Comparison of ENCODE assay signal across 27 mouse cellular contexts in genomic region chr13:99048651-99049100, GRCm38 (mm10).
DNase-seq lines count a peak whose midpoint lies in the region; ATAC-seq and TF ChIP-seq lines count a peak whose summit lies in the region.
"Had no signal": no experiment of that assay in that cellular context is flagged by ENCODE, and none has a peak within 500 bp of the region (broad histone marks: within the 10 kb centered on the region; RNA-seq: fewer than 3 reads in every experiment).

No protein-coding gene starts in this region.

- WGBS in forebrain, embryonic 11.5 days, result 80% methylated on average over 5 of the region's 5 CpGs
- 84% methylated on average over 5 of the region's 5 CpGs for WGBS in forebrain, embryonic 10.5 days
- WGBS in intestine, embryonic 15.5 days, result 51% methylated on average over 5 of the region's 5 CpGs

- no peak overlapping the region for H3K9ac ChIP-seq in forebrain, embryonic 11.5 days (ENCODE audit: low read length)
- no peak overlapping the region for H3K9ac ChIP-seq in intestine, embryonic 15.5 days
- H3K9ac ChIP-seq: embryonic facial prominence, embryonic 13.5 days; hindbrain, embryonic 12.5 days; limb, embryonic 15.5 days; lung, embryonic 14.5 days; neural tube, embryonic 12.5 days had no signal

- H3K9me3 ChIP-seq in forebrain, embryonic 11.5 days (ENCODE audit: control insufficient read depth, low read length), result no peaks in the 10 kb centered on the region
- H3K9me3 ChIP-seq in forebrain, embryonic 10.5 days, result no peaks in the 10 kb centered on the region
- no peaks in the 10 kb centered on the region for H3K9me3 ChIP-seq in intestine, embryonic 15.5 days
- H3K9me3 ChIP-seq: embryonic facial prominence, embryonic 13.5 days; hindbrain, embryonic 12.5 days; limb, embryonic 15.5 days; neural tube, embryonic 12.5 days had no signal

- H3K36me3 ChIP-seq in forebrain, embryonic 11.5 days (ENCODE audit: control insufficient read depth, insufficient read depth, low read length), result no peaks in the 10 kb centered on the region
- no peaks in the 10 kb centered on the region for H3K36me3 ChIP-seq in forebrain, embryonic 10.5 days (replicated peaks)
- H3K36me3 ChIP-seq in intestine, embryonic 15.5 days, result no peaks in the 10 kb centered on the region
- H3K36me3 ChIP-seq: embryonic facial prominence, embryonic 13.5 days; hindbrain, embryonic 12.5 days; limb, embryonic 15.5 days; neural tube, embryonic 12.5 days had no signal

- no peak overlapping the region for H3K4me3 ChIP-seq in forebrain, embryonic 11.5 days (ENCODE audit: low read depth, low read length)
- no peak overlapping the region for H3K4me3 ChIP-seq in forebrain, embryonic 10.5 days
- H3K4me3 ChIP-seq in intestine, embryonic 15.5 days (replicated peaks), result no peak overlapping the region
- H3K4me3 ChIP-seq in left cerebral cortex, adult 2 months, result no peak overlapping the region
- H3K4me3 ChIP-seq: embryonic facial prominence, embryonic 13.5 days; erythroblast, embryonic 14.5 days; heart, adult 2 months; hindbrain, embryonic 12.5 days; limb, embryonic 15.5 days; neural tube, embryonic 12.5 days had no signal

- H3K27ac ChIP-seq in forebrain, embryonic 11.5 days (ENCODE audit: low read depth, low read length), result no peak overlapping the region
- no peak overlapping the region for H3K27ac ChIP-seq in forebrain, embryonic 10.5 days
- H3K27ac ChIP-seq in intestine, embryonic 15.5 days, result peak overlapping the region; percentile 7; the same call in 1 of the 2 replicates
- H3K27ac ChIP-seq in left cerebral cortex, adult 2 months, result no peak overlapping the region
- H3K27ac ChIP-seq: embryonic facial prominence, embryonic 13.5 days; heart, adult 2 months; hindbrain, embryonic 12.5 days; limb, embryonic 15.5 days; neural tube, embryonic 12.5 days had no signal

- ATAC-seq in forebrain, embryonic 11.5 days (replicated peaks; ENCODE audit: low FRiP score), result no peak
- peak; percentile 64 for ATAC-seq in intestine, embryonic 15.5 days
- ATAC-seq: activated CD4-positive, CD25-positive, alpha-beta regulatory T cell, adult 4 months; forebrain, embryonic 14.5 days had no signal

- DNase-seq in forebrain, embryonic 11.5 days (ENCODE audit: low spot score), result peak; percentile 33
- DNase-seq in forebrain, embryonic 10.5 days (ENCODE audit: extremely low spot score, low spot score), result no peak
- peak; percentile 87 for DNase-seq in kidney, adult 9 months
- DNase-seq in kidney, postnatal 25 days, result peak; percentile 67 to 85
- DNase-seq in left cerebral cortex, adult 2 months (ENCODE audit: extremely low spot score in 1 of 2, low spot score in 2 of 2), result no peak
- no peak for DNase-seq in cerebellum, postnatal 25 days
- no peak for DNase-seq in gastrocnemius, postnatal 25 days
- DNase-seq: adrenal gland, postnatal 10 days; cerebellum, adult 18-20 months; cerebellum, postnatal 36 days; embryo, embryonic 11 days; gastrocnemius, postnatal 14 days; heart, adult 2 months; left cerebral cortex, postnatal 4 days; lung, embryonic 14.5 days; lung, postnatal 36 days; midbrain, embryonic 14.5 days; right cerebral cortex, postnatal 14 days; thymus, postnatal 25 days had no signal

- H3K27me3 ChIP-seq in forebrain, embryonic 11.5 days (ENCODE audit: control insufficient read depth, insufficient read depth, low read length), result no peaks in the 10 kb centered on the region
- H3K27me3 ChIP-seq in forebrain, embryonic 10.5 days (ENCODE audit: poor library complexity, severe bottlenecking), result no peaks in the 10 kb centered on the region
- no peaks in the 10 kb centered on the region for H3K27me3 ChIP-seq in intestine, embryonic 15.5 days (replicated peaks)
- H3K27me3 ChIP-seq: embryonic facial prominence, embryonic 13.5 days; hindbrain, embryonic 12.5 days; limb, embryonic 15.5 days; neural tube, embryonic 12.5 days had no signal

- intact Hi-C loops in left cerebral cortex, adult 2 months (cut with DNase I), result no loop called here

- H3K4me1 ChIP-seq in forebrain, embryonic 11.5 days (replicated peaks; ENCODE audit: control insufficient read depth, insufficient read depth, low read length), result no peaks in the 10 kb centered on the region
- no peaks in the 10 kb centered on the region for H3K4me1 ChIP-seq in forebrain, embryonic 10.5 days
- H3K4me1 ChIP-seq in intestine, embryonic 15.5 days (replicated peaks), result no peaks in the 10 kb centered on the region
- H3K4me1 ChIP-seq: embryonic facial prominence, embryonic 13.5 days; limb, embryonic 15.5 days; neural tube, embryonic 12.5 days had no signal

- H3K4me2 ChIP-seq in forebrain, embryonic 11.5 days (ENCODE audit: low read depth, low read length, severe bottlenecking), result no peak overlapping the region
- H3K4me2 ChIP-seq in intestine, embryonic 15.5 days (replicated peaks), result no peak overlapping the region
- H3K4me2 ChIP-seq: embryonic facial prominence, embryonic 13.5 days; hindbrain, embryonic 12.5 days; limb, embryonic 15.5 days; lung, embryonic 14.5 days; neural tube, embryonic 12.5 days had no signal

- no peak for TF ChIP-seq CTCF in left cerebral cortex, adult 2 months (IDR thresholded peaks at IDR 0.05)

Comparison
In these comparisons a context has a peak if more than half of its experiments do, and no peak if none do; other contexts are left out.
1. DNase-seq: peak in forebrain, embryonic 11.5 days (single experiment), kidney, adult 9 months (single experiment) and kidney, postnatal 25 days (2 of 2); none in forebrain, embryonic 10.5 days (single experiment), left cerebral cortex, adult 2 months (0 of 2), cerebellum, postnatal 25 days (0 of 2) and gastrocnemius, postnatal 25 days (single experiment).